Mouse (Mus musculus): ENCODE data around the gene Catsper3. TPM values are rescaled to one million over a fixed set of nuclear protein-coding genes. Genes with fewer than 3 reads are reported as not detected.

The Catsper3 gene
- total RNA-seq, 4 experiments from 2014 or later = 0.32 to 1.1 (median 0.39) TPM

- no peak for DNase-seq
Observed at GRCm38 (mm10) chr13:55852205-55852604, 67.8 kb downstream of the Catsper3 start.

GRCm38 (mm10) chr13:55855793-55856192 is 71.4 kb downstream of the Catsper3 start:
- no peak for DNase-seq

- DNase-seq = no peak
Observed at GRCm38 (mm10) chr13:55858463-55858862, 74.1 kb downstream of the Catsper3 start.

Other genes with a start within 250 kb of the Catsper3 start
- 10 to 100 TPM; 47.0 to 58.7 (median 52.7) TPM for gene Ddx41, start 247.9 kb upstream of the Catsper3 start, total RNA-seq (2022)
- gene Fam193b, start 213.4 kb upstream of the Catsper3 start, total RNA-seq (2022) = 100 to 1,000 TPM in 1 of 4 experiments, 10 to 100 TPM in 3; 47.1 to 102 (median 72.8) TPM
- gene Tmed9, start 210.8 kb upstream of the Catsper3 start, total RNA-seq (2022) = 100 to 1,000 TPM; 177 to 220 (median 189) TPM
- 10 to 100 TPM; 14.9 to 18.5 (median 16.5) TPM for gene B4galt7, start 184.7 kb upstream of the Catsper3 start, total RNA-seq (2022)
- 10 to 100 TPM; 30.2 to 44.0 (median 35.5) TPM for gene Caml, start 161.6 kb upstream of the Catsper3 start, total RNA-seq (2022)
- gene Ddx46, start 149.5 kb upstream of the Catsper3 start, total RNA-seq (2022) = 10 to 100 TPM; 29.1 to 58.6 (median 48.5) TPM
- gene B230219D22Rik, start 91.4 kb upstream of the Catsper3 start, total RNA-seq (2022) = 10 to 100 TPM; 60.0 to 63.6 (median 61.4) TPM
- 10 to 100 TPM; 77.7 to 92.8 (median 82.7) TPM for gene Txndc15, start 69.9 kb upstream of the Catsper3 start, total RNA-seq (2022)
- gene Pcbd2, start 57.2 kb upstream of the Catsper3 start, total RNA-seq (2022) = 10 to 100 TPM; 69.2 to 80.6 (median 74.7) TPM
- not detected for gene Pitx1, start 51.6 kb downstream of the Catsper3 start, total RNA-seq (2022)